Mouse (Mus musculus): ENCODE measurements around the gene Gpc1.
A peak's percentile ranks its signal among the peaks of the same experiment; 100 is the strongest.

Gene Gpc1

GRCm38 (mm10) chr1:92888901-92889655 lies 57.6 kb downstream of the Gpc1 start:
- no peak for DNase-seq

GRCm38 (mm10) chr1:92892791-92893190 lies 61.3 kb downstream of the Gpc1 start:
- peak; percentile 42 to 50 for DNase-seq

- no peak for DNase-seq
Observed at GRCm38 (mm10) chr1:92893896-92894295, 62.5 kb downstream of the Gpc1 start.

GRCm38 (mm10) chr1:92895089-92895488 lies 63.6 kb downstream of the Gpc1 start:
- peak; percentile 90 to 94 for DNase-seq

- DNase-seq: no peak
Observed at GRCm38 (mm10) chr1:92902786-92903185, 71.3 kb downstream of the Gpc1 start, which contains the start of gene Ankmy1. Gene Ankmy1 (minus strand): TSS chr1:92902906.

GRCm38 (mm10) chr1:92903627-92904026 lies 72.2 kb downstream of the Gpc1 start:
- DNase-seq: no peak

GRCm38 (mm10) chr1:92905703-92906310 lies 74.4 kb downstream of the Gpc1 start:
- DNase-seq: no peak

GRCm38 (mm10) chr1:92906779-92907631 lies 75.6 kb downstream of the Gpc1 start, which contains the start of gene Dusp28:
Gene Dusp28 (plus strand): TSS chr1:92906981.
- peak; percentile 87 to 93 for DNase-seq

- DNase-seq: no peak
Observed at GRCm38 (mm10) chr1:92907632-92908360, 76.4 kb downstream of the Gpc1 start.

- DNase-seq: no peak
Observed at GRCm38 (mm10) chr1:92908664-92909063, 77.2 kb downstream of the Gpc1 start.

GRCm38 (mm10) chr1:92909068-92909467 lies 77.6 kb downstream of the Gpc1 start:
- no peak for DNase-seq
